Mouse (Mus musculus): Measurements from ENCODE around the gene Ppp1r14a.

DNA sequence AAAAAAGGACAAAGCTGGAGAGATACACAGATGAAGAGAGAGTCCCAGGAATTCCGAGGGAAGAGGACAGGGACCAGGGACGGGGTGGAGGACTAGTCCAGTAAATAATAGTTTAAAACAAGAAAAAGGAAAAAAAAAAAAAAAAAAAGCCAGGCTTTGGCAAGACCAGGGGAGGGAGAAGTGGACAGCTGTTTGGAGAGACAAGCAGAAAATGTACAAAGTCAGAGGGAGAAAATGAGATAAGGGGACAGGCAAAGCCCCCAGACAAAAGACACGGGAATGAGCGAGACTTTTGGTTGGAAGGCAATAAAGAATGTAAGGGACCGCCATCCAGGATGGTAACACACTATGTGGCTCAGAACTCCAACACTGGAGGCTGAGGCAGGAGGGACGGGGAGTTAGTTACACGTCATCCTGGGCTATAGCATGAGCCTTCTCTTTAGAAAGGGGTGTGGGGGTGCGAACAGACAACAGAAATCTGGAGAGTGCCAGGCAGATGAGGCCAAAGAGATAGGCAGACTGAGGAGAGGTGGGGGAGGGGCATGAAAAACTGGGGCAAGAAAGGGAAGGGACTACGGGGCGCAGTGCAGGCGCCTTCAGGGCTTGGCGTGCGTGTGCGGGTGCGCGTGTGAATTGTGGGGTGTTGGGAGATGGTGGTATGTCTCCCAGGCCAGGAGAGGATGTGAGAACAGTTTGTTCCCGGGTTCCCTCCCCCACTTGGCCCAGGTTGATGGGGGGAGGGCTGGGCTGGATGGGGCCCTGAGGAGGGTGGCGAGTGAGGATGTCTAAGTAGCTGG is 29.2 kb downstream of the Ppp1r14a start:
- TF ChIP-seq POLR2A (IDR thresholded peaks at IDR 0.05; ENCODE audit: low read depth, low read length) (no peak), CTCF (IDR thresholded peaks at IDR 0.05; ENCODE audit: extremely low read depth, insufficient read length, insufficient replicate concordance, low read depth, low read length) (no peak)

Data from small intestine, adult 2 months (tissue).